Mouse (Mus musculus): Measurements from ENCODE around the gene Cdc6. TPM values are rescaled to one million over a fixed set of nuclear protein-coding genes. Genes with fewer than 3 reads are reported as not detected.

The Cdc6 gene
- polyA plus RNA-seq, 1 experiment from 2014 or later = 9.0 TPM

DNA sequence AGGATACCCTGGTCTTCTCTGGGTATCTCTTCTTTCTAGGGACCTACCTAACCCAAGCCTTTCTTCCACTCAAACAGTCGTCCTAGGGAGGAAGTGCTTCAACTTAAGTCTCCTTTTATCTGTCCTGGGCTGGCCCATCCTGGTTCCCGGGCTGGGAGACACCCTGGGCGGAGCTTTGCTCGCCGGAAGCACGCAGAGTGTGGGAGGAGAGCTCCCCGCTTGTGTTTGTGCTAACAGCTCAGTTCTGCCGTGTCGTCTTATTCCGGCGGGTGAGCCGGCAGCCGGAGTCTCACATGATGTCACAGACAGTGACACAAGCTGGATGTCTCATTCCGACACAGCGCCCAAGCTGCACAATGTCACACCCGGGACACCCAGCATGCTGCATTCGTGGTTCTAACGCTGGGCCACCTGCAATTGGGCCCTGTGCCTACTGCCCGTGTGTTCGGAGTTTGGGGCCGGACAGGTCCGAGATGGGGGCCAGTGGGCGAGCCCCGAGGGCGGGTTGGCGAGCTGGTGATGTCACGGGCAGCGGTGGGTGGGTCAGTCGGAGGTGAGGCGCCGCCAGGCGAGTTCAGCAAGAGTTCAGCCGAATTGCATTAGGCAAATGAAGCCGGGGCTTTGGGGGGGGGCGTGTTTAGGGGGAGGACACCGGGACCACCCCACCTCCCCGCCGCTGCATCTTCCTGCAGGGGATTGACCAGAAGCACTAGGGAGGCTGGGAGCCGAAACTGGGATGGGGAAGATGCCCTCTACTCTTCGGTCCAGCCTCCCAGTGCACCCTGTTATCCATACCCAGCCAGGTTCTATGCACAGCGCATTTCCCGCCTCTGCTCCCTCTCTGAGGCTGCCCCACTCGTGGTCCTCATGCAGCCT lies 52.1 kb downstream of the Cdc6 start:
- DNase-seq (ENCODE audit: low read depth, low spot score) (no peak), ATAC-seq (peak; percentile 55)
- POLR2A ChIA-PET = interaction anchor here (0.6 to 0.7 kb wide), 3 partner anchors 11 to 32 kb away, joined by 3 to 4 read pairs (median 3); partner anchors contain the start of gene Rara
- CTCF ChIA-PET = interaction anchor here (1.0 to 1.7 kb wide), 3 partner anchors 9 to 35 kb away, joined by 3 to 4 read pairs (median 3); no protein-coding TSS in a partner anchor
- no peak for TF ChIP-seq CTCF (IDR thresholded peaks at IDR 0.05)
- in situ Hi-C loops (cut with MboI; ENCODE audit: low pct_unique_long_range_greater_than_20kb) = no loop called here
- H3K27me3 ChIP-seq = no peaks in the 10 kb centered on the region

DNA sequence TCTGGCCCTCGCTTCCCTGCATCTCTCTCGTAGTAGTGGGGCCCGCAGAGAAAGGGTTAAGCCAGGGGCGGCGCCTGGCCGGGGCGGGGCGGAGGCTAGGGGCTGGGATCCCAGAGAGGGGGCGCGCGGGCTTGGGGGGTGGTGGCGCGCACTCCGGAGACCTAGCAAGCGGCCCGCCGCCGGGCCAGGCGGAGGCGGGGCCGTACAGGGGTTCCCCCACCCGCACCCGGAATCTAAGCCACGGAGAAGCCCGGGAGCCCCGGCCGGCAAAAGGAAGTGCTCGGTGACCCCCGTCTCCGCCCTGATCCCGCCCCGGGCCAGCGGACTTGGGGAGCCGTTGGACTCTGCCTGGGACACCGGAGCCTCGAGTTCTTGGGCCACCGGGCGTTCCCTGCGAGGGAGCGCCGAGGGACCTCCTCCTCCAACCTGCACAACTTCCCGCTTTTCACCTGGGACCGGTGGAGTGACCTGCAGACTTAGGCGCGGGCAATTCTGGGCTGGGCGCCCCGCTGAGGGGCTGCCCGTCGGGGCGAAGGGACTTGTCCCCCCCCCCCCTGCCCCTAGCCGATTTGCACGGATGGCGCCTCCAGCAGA lies 52.8 kb downstream of the Cdc6 start:
- ChIA-PET CTCF (no interaction called here), POLR2A (no interaction called here)
- H3K27me3 ChIP-seq = no peaks in the 10 kb centered on the region
- in situ Hi-C loops (cut with MboI; ENCODE audit: low pct_unique_long_range_greater_than_20kb) = no loop called here
- DNase-seq (ENCODE audit: low read depth, low spot score) = no peak
- TF ChIP-seq CTCF (IDR thresholded peaks at IDR 0.05) = no peak
- ATAC-seq = peak; percentile 14

DNA sequence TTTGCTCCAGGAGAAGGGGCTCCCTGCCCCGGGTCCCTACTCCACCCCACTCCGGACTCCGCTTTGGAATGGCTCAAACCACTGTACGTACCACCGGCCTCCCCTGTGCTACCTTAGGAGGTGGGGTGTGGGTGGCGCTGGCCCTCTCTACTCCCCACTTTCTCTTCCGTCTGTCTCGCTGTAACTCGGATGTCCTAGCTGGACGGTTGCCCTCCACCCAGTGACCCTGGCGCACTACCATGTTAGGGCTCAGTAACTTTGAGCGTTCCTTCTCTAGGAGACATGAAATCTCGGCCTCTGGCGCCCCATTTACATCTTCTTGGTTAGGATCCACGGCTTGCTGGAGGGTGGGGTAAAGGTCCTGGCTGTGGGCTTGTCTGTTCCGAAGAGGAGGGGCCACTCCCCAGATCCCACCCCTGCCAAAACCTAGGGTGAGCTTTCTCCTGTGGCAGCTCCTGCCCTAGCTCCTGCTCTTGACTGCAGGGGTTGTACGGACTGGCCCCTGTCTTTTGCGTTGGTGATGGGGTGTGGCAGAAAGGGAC lies 53.5 kb downstream of the Cdc6 start:
- no peaks in the 10 kb centered on the region for H3K27me3 ChIP-seq
- CTCF ChIA-PET = no interaction called here
- ATAC-seq (no peak), DNase-seq (ENCODE audit: low read depth, low spot score) (no peak)
- POLR2A ChIA-PET = interaction anchor here (1.6 to 1.8 kb wide), 2 partner anchors 10 to 24 kb away, joined by 6 to 10 read pairs; no protein-coding TSS in a partner anchor
- no peak for TF ChIP-seq CTCF (IDR thresholded peaks at IDR 0.05)
- in situ Hi-C loops (cut with MboI; ENCODE audit: low pct_unique_long_range_greater_than_20kb) = no loop called here

DNA sequence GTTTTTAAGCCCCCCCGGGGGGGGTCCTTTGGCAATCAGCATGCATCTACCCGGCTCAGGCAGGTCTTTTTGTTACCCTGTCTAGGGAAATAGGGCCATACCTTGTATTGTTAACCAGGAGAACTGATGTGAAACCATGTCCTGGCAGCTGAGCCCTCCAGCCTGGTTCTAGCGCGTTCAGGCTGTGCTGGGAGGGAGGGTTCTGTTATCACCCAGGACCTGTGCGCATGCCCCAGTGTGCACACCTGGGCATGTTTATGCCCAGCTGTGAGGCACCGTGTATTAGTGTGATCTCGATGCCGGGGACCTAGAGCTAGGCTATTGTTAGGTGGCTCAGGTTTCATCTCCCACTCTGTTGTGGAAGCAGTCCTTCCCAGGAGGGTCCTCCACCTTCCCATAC lies 54.2 kb downstream of the Cdc6 start:
- in situ Hi-C loops (cut with MboI; ENCODE audit: low pct_unique_long_range_greater_than_20kb) = no loop called here
- no peak for DNase-seq (ENCODE audit: low read depth, low spot score)
- no peaks in the 10 kb centered on the region for H3K27me3 ChIP-seq
- POLR2A ChIA-PET = interaction anchor here (1.6 to 1.8 kb wide), 2 partner anchors 10 to 25 kb away, joined by 6 to 10 read pairs; no protein-coding TSS in a partner anchor
- CTCF ChIA-PET = interaction anchor here (2.3 kb wide), 1 partner anchor 29 kb away, joined by 10 read pairs; no protein-coding TSS in a partner anchor
- no peak for ATAC-seq
- TF ChIP-seq CTCF (IDR thresholded peaks at IDR 0.05) = no peak

DNA sequence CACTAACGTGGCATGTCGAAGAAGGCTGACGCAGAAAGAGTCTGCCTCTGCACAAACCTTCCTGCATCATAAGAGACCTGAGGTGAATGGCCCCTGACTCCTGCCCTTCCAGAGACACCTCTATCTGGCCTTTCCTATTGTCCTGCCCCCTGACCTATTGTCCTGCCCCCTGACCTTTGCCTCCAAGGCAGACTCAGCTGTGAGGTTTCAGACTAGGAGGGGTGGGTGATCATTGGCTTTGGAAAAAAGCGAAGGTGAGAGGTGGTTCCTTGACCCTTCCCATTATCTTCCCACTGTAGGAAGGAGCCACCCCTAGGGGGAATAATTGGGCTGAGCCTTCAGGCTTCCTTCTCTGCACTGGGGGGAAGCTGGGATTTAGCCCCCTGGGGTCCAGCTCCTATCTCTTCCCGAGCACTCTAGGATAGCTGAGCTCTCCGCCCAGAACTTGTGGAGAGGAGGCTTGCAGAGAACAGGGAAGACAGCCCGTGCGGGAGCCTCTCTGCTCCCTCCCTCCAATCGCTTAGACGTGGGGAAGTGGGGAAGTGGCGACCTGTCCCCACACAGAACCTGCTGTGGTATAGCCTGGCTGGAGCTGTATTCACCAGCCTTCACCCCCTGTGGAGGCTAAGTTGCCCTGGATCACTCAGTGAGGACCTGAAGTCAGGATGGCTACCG lies 55.0 kb downstream of the Cdc6 start:
- ChIA-PET CTCF (interaction anchor here (1.2 to 2.3 kb wide), 3 partner anchors 10 to 30 kb away, joined by 4 to 11 read pairs (median 10); no protein-coding TSS in a partner anchor), POLR2A (interaction anchor here (0.9 to 1.8 kb wide), 5 partner anchors 9 to 26 kb away, joined by 3 to 10 read pairs (median 6); no protein-coding TSS in a partner anchor)
- in situ Hi-C loops (cut with MboI; ENCODE audit: low pct_unique_long_range_greater_than_20kb) = no loop called here
- DNase-seq (ENCODE audit: low read depth, low spot score) (no peak), ATAC-seq (no peak)
- TF ChIP-seq CTCF (IDR thresholded peaks at IDR 0.05) = no peak
- H3K27me3 ChIP-seq = no peaks in the 10 kb centered on the region

DNA sequence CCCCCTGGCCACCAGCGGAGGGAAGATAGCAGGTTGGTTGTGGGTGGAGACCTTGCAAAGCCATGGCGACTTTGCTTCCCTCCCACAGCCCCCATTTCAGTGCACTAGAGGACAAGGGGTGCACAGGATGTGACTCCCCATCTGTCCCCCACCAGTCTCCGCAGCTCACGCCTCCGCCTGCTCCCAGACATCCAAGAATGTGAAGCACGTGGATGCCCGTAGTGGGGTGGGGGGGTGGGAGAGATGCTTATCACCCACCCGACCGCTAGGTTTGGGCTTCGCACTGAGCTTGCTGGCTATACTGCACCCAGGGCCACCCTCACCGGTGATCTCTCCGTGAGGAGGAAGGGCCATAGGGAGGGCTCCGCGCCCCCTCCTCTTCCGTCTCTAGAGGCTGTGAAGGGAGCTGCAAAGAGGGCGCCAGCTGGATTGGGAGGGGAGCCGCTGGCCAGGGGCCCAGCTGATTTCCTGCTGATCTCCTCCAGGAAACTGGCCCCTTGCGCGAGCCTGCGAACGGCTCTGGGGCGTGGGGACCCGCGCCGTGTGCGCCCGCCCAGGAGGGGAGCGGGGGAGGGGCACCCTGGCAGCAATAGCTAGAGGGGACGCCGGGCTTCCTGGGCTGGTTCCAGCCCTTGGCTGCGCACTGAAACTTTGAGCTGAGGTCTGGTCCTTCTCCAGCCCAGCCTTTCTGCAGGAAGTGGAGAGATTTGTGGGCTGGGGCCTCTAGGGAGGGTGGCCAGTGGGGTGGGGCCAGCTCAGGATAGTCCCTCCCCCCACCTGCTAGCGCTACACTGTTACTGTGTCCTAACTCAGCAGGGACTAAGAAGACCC lies 55.8 kb downstream of the Cdc6 start:
- no peaks in the 10 kb centered on the region for H3K27me3 ChIP-seq
- peak; percentile 22 for ATAC-seq
- TF ChIP-seq CTCF (IDR thresholded peaks at IDR 0.05) = no peak
- DNase-seq (ENCODE audit: low read depth, low spot score) = no peak
- in situ Hi-C loops (cut with MboI; ENCODE audit: low pct_unique_long_range_greater_than_20kb) = no loop called here
- ChIA-PET POLR2A (interaction anchor here (0.6 to 1.8 kb wide), 8 partner anchors 9 to 98 kb away, joined by 3 to 6 read pairs (median 4); no protein-coding TSS in a partner anchor), CTCF (interaction anchor here (0.7 to 2.3 kb wide), 6 partner anchors 9 to 38 kb away, joined by 3 to 11 read pairs (median 5); no protein-coding TSS in a partner anchor)

DNA sequence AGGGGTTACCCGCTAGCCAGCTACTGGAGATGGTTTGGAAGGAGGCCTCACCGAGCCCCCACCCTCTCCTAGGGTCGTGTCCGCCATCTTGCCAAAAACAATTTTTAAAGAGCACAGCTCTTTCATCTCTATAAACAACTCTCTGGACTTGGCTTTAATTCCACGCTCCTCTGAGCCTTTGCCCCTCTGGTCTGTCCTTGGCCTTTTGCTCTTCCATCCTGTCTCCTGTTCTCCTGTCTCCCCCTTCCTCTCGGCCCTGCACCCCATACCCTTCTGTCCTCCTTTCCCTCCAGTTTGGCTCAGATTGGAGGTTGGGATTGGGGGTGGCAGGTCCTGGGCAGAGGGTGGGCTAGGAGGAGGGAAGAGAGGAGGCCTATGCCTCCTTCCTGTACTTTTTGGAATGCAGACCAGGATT lies 56.6 kb downstream of the Cdc6 start:
- ATAC-seq (no peak), DNase-seq (ENCODE audit: low read depth, low spot score) (no peak)
- in situ Hi-C loops (cut with MboI; ENCODE audit: low pct_unique_long_range_greater_than_20kb) = no loop called here
- ChIA-PET POLR2A (interaction anchor here (1.1 to 1.8 kb wide), 5 partner anchors 14 to 38 kb away, joined by 3 to 6 read pairs (median 4); no protein-coding TSS in a partner anchor), CTCF (interaction anchor here (0.7 to 2.3 kb wide), 5 partner anchors 8 to 39 kb away, joined by 3 to 11 read pairs (median 6); no protein-coding TSS in a partner anchor)
- no peaks in the 10 kb centered on the region for H3K27me3 ChIP-seq
- TF ChIP-seq CTCF (IDR thresholded peaks at IDR 0.05) = no peak

DNA sequence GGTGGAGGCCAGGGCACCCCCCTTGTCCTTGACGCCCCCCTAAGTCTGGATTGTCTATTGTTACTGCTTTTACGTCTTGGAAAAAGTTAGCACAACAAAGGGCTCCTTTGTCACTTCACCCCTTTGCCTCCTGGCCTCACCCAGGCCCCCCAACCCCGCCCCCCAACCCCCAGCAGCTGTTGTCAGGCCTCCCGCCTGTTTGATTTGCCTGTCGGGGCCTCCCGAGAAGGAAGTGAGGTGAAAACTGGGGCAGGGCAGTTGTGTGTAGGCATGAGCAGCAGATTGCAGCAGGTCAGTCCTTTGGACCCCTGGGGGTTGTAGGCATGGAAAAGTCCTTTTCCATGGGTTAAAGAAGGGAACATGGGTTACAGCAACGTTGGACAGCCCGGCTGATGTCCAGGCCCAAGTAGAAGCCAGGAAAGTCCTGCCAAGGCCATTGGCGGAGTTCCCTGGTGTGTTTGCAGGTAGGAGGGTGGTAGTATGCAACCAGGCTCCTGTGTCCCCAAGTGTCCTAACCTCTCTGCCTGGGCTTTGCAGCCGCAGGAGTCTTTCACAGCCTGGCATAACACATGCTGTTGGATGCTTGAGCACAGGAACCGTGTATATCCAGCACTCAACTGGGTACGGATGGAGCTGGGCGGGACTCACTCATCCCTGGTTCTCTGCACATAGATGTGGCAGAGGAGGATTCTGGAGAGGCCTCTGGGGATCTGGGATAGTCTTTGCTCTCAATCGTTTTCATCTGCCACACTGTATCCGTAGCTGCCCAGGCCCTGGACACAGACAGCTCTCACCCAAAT lies 57.2 kb downstream of the Cdc6 start:
- ChIA-PET POLR2A (interaction anchor here (1.1 to 1.5 kb wide), 4 partner anchors 14 to 39 kb away, joined by 3 to 4 read pairs (median 4); no protein-coding TSS in a partner anchor), CTCF (interaction anchor here (0.7 to 1.2 kb wide), 3 partner anchors 17 to 57 kb away, joined by 3 to 6 read pairs (median 3); no protein-coding TSS in a partner anchor)
- no peak for ATAC-seq
- TF ChIP-seq CTCF (IDR thresholded peaks at IDR 0.05) = no peak
- in situ Hi-C loops (cut with MboI; ENCODE audit: low pct_unique_long_range_greater_than_20kb) = no loop called here
- no peaks in the 10 kb centered on the region for H3K27me3 ChIP-seq
- DNase-seq (ENCODE audit: low read depth, low spot score) = no peak

Data from Patski (cell line).